Mouse (Mus musculus): ENCODE results near the gene Pard3. TPM values are rescaled to one million over a fixed set of nuclear protein-coding genes. Genes with fewer than 3 reads are reported as not detected.

Pard3 gene
- total RNA-seq, 2 experiments from 2014 or later, result 25.8 to 27.3 TPM

DNA sequence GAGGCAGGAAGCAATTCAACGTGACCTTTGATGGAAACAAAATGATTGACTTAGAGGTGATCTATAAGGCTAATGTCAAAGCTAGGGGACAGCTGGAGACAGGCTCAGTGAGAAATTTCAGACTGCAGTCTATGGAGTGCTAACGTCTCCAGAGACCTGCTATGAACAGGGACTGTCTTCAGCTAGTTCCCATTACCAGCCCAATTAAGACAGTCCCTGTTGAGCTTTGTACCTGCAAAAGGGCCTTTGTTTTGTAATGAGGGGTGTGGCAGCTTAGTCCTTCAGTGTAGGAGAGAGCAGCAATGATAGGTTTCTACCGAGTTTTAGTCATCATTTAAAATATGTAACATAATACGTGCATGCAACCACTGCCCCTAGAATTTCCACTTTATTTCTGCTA, 448.9 kb downstream of the Pard3 start:
- no peak for DNase-seq
- intact Hi-C loops (cut with DNase I), result no loop called here

DNA sequence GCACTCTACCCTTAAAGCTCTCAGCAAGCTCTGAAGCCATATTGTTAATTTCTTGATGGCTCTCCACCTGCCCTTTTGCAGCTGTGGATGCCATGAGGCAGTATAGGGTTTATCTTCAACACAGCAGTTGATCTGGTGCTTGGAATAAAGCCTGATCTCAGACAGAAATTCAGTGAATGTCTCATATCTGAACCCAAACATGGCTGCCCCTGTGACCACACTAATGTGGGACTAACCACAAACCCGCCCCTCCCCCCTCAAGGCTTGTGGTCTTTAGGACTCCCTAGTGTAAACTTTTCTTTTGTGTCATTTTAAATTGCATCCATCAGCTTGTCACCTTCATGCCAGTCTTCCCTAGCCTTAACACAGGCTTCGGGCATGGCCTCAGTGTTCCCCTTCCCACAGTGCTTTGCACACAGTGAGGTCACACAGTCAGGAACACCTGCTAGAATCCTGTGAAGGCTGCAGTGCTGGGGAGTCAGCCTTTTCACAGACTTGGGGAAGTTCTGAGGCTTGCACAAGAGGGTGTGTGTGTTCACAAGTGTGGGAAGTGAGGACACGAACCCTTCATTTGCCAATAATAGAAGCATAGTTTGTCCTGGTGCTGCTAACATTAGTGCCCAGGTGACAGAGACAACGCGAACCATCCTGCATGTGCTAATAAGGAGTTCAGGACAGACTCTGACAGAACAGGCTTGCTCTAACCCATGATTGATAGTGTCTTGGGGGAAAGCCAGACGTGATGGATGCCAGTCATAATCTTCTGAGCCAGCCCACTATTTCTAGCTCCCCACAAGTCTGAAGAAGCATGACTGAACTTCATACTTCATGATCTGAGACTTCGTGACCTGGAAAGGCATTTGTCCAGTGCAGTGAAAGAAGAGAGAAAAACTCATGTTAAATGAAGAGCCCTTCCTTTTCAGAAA, 451.4 kb downstream of the Pard3 start:
- intact Hi-C loops (cut with DNase I), result no loop called here
- DNase-seq, result no peak

DNA sequence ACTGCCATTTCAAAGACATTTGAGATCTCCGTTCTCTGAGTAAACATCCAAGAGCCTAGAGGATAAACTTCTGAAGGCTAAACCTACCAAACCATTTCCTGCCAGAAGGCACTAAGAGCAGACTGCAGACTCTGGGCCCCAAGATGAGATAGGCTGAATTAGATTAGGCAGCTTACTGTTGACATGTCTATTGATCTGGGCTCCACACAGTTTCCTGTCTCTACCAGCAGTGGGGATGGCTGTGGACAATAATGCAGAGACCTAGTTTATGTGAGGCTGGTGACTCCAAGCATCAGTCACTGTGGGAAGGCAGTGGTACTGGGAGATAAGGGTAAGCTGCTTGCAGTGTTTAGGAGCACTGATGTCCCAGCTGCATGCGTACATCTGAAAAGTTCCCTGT, 452.4 kb downstream of the Pard3 start:
- intact Hi-C loops (cut with DNase I), result no loop called here
- DNase-seq, result no peak

DNA sequence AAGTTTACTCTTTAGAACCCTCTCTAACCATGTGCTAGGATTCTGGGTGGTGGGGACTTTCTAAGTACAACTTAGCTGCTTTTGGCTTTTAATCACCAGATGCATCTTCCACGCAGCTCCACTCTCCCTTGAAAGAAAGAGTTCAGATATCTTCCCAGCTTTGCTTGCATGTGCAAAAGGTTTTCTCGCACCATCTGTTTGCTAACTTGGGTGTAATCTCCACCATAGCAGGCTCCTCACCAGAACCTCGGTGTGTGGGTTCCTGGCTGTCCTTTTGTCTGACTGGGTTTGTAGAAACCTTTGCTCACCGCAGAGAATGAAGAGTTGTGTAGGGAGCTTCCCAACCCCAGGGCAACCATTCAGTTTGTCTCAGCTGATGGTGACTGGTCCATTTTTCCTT, 462.0 kb downstream of the Pard3 start:
- intact Hi-C loops (cut with DNase I), result no loop called here
- DNase-seq, result no peak

DNA sequence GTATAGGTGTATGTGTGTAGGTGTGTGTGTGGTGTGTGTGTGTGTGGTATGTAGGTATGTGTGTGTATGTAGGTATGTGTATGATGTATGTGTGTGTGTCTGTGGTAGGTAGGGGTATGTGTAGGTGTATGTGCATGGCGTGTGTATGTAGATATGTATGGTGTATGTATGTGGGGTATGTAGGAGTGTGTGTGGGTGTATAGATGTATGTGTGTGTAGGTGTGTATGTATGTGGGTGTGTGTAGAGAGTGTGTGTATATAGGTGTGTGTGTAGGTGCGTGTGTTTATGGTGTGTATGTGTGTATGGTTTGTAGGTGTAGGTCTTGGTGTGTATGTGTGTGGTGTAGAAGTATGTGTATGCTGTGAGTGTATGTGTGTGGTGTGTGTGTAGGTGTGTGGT, 464.6 kb downstream of the Pard3 start:
- no peak for DNase-seq
- intact Hi-C loops (cut with DNase I), result no loop called here

DNA sequence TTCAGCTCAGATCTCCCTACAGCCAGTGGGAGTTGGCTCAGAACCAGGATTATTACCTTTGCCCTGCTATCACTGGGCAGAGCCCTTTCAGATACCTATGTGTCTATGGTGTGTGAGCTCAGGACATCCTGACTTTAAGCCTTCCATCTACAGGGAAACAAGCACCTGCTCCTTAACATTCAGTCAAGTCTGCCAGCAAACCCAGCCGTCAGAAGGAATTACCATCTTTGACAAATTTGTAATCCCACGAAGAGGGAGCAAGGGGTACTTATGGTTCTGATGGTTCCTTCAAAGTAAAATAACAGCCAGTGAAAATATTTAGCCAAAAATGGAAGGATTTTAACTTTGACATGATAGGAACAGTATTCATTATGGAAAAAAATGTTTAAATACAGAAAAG, 466.1 kb downstream of the Pard3 start:
- DNase-seq, result no peak
- intact Hi-C loops (cut with DNase I), result no loop called here

DNA sequence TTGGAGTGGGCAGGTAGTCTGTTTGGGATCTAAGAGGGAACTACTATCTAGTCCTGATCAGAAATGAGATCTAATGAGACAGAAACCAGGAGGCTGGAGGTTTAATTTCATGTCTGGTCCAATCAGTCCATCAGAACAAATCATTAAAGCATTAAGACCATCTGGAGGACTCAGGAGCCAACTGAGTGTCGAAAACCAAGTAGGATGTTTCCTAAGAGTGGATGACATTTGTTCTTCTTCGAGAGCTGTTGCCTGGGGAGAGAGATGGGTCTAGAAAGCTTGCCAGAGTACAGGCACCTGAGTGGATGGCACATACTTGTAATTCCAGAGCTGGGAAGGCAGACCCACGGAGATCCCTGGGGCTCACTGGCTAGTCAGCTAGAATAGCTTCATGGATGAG, 468.2 kb downstream of the Pard3 start:
- DNase-seq, result no peak
- intact Hi-C loops (cut with DNase I), result no loop called here

DNA sequence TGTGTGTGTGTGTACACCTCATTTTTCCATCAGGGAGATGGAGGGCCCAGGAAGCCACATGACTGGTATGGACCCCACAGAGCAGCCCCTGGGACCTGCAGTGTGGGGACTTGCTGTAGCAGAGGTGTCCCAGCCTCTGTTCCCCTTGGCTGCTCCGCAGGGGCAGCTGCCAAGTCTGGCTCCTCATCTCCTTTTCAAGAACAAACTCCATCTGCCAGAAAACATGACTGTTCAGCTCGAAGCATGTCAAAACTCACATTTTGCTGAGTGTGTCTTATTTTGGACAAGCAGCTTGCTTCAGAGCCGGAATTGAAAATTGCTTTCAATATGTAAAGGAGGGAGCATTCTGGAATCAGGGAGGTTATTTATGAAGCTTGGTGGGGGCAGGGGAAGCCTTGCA, 471.1 kb downstream of the Pard3 start:
- intact Hi-C loops (cut with DNase I), result no loop called here
- DNase-seq, result no peak

DNA sequence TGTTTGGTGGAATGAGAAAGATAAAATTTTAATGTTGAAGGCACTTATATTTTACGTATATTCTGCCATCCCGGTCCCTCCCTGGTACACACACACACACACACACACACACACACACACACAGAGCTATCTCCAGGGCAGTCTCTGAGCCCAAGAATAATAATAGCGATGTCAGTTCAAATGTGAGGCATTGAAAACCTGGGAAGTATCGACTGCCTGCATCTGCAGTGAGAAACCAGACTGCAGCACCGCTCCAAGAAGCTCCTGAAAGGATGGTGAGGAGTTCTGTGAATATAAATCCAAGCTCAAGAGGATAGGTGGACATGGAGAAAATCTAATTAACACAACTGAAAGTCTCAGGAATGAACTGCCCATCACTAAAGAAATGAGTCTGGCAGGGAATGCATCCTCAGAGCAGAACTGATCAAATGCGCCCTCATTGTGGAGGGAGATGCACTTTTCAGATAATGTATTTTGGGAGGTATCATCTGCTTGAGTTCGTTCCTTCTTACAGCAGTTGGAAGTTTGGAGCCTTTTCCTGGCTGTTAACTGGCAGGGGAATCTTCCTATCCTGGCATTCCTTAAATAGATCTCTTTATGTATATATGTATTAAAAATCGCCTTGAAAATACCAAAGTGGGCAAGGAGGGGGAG, 471.6 kb downstream of the Pard3 start:
- intact Hi-C loops (cut with DNase I), result no loop called here
- no peak for DNase-seq

DNA sequence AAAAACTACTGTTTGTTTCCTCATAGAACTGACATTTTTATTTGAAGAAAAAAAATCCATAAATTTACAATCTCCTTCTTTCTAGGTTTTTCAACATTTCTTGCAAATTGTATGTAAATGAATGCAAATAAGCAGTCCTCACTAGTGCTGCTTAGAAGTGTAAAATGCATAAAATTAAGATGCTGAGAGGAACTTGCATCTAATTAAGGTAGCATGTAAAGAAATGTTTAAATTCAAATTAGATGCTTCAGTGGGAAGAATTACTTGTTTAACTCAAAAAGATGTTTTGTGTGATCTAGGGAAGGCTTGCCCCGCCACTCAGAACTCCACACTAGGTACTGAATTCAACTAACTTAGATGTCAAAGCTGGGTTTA, 472.1 kb downstream of the Pard3 start:
- intact Hi-C loops (cut with DNase I), result no loop called here
- no peak for DNase-seq

DNA sequence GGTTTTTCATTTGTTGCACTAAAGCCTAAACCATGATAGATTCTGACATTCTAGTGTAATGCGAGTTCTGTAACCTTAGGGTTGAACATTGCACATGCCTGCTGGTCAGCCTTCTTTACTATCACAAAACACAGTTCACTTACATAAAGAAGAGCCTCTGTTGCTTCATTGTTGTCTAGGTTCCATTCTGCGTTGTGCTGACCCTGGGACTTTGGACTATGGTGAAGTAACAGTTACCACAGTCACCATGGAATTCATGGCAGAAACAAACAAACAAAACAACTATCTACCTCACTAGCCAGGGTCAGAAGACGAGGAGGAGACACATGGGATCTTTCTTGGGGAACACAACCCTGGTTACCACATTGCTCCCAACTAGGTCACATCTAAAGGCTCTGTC, 476.1 kb downstream of the Pard3 start:
- intact Hi-C loops (cut with DNase I), result no loop called here
- no peak for DNase-seq

DNA sequence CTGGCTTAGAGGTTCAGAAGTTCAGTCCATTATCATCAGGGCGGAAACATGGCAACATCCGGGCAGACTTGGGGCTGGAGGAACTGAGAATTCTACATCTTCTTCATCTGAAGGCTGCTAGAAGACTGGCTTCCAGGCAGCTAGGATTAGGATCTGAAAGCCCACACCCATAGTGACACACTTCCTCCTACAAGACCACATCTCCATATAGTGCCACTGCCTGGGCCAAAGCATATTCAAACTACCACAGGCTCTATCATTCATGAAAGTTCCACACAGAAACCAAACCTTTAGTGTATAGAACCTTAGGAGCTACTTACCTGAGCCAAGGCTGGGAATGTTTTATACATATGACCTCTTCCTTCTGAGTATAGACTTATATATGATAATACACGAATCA, 476.6 kb downstream of the Pard3 start:
- intact Hi-C loops (cut with DNase I), result no loop called here
- DNase-seq, result no peak

DNA sequence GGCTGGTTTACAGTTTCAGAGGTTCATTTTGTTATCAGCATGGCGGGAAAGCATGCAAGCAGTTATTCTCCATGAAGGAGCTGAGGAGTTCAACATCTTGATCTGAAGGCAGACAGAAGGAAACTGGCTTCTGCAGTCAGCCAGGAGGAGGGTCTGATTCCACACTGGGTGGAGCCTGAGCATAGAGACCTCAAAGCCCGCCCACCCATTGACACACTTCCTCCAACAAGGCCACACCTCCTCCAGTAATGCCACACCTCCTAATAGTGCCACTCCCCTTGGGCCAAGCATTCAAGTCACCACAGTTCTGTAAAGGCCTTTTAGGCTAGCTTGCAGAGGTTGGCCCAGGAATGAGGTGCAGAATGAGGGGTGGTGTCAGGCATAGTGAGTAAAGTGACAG, 478.5 kb downstream of the Pard3 start:
- intact Hi-C loops (cut with DNase I), result no loop called here
- no peak for DNase-seq

DNA sequence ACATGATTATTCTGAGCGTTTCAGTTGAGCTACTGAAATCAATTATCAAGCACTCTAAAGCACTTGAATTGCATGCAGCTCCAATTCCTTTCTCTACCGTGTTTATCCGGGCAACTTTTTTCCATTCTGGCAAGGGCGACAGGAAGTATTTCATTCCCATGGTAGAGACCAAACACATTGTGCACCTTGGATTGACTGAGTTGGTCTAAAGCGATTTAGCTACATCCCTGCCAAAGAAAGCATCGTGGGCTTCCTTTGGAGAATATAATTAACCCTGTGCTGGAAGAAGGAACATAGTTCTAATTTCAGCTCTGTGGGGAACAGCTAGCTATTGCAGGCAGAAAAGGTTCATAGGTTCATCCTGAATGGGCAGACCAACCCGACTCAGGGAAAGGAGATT, 480.0 kb downstream of the Pard3 start:
- intact Hi-C loops (cut with DNase I), result no loop called here
- DNase-seq, result no peak

DNA sequence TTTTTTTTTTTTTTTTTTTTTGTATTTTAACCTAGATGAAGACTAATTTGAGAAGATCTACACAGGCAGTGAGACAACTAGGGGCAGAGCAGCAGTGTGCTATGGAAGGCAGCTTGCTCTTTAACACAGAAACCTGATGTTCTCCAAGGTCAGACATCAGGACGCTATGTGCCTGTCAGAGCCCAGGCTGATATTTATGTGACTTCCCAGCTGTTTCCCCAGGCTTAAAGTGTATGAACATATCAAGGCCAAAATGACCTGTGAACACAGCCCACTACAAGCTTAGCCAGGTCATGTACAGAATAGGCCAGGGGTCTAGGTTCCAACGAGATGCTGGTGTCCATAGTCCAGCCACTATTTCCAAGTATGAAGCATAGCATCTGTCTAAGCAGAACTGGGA, 482.5 kb downstream of the Pard3 start:
- intact Hi-C loops (cut with DNase I), result no loop called here
- DNase-seq, result no peak

DNA sequence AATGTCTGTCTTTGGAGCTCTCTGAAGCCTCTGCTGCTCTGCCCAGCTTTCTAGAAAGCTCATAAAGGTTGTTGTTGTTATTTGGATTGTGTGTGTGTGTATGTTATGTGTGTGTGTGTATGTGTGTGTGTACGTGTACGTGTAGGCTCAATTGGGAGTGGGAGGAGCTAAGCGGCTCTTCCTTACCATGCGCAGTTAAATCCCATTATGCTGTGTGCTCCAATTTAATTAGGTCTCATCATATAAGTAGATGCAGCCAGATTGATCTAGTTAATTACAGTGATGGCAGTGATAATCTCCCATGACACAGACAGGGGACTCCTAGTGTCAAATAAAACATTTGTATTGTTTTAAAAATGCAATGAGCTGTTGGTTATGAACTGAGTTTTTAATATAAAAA, 487.2 kb downstream of the Pard3 start:
- DNase-seq, result no peak
- intact Hi-C loops (cut with DNase I), result no loop called here

DNA sequence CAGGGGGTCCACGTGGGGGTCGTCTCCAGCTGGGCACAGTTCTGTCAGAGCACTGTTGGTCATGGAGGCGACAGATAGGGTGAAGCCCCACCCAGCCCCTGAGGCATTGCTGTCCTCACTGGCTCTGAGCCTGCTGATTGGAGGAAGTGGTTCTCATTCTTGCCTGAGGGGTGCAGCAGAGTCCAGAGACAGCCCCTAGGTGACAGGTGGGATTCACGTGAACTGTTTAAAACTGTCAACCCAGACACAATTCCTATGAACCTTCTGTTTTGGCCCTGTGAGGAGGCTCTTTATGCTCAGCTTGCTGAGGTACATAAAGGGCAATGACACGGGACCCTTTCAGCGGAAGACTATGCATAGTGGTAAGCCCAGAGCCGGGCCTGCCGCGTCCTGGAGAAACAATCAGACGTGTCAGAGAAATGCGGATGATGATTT, 488.5 kb downstream of the Pard3 start:
- DNase-seq, result no peak
- intact Hi-C loops (cut with DNase I), result no loop called here

DNA sequence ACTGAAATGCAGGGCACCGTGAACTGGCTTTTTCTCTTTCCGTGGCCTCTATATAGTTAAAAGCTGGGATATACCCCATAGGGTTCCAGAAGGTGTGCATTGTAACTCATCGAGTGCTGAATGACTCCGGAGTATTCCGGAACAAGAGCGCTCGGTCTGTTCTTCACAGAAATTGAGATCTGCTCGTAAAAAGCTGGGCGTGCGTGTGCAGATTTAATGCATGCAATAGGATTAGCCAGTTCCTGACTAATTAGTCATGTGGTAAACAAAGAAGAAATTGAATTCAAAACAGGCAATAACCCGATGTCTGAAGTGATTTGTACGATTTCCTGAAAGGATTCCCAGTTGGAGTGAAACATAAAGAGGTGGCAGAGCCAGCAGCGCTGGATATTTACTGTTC, 489.1 kb downstream of the Pard3 start:
- intact Hi-C loops (cut with DNase I), result no loop called here
- DNase-seq, result no peak

DNA sequence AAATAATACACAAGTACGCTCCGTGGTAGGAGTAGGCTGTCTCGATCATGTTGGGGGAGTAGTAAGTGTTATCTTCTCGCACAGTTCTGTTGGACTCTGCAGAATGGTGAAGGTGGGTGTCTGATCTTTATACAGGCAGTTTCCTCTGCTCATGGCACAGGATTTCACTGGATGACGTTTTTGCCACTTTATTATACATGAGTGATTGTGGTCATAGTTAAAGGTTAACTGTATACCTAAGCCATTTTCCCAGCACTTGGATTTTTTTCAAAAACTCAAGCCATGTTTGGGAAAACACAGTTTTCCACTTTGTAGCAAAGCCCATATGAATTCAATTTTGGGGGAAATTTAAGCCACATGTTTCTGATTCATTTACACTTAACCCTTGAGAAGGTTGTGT, 489.9 kb downstream of the Pard3 start:
- intact Hi-C loops (cut with DNase I), result no loop called here
- no peak for DNase-seq

DNA sequence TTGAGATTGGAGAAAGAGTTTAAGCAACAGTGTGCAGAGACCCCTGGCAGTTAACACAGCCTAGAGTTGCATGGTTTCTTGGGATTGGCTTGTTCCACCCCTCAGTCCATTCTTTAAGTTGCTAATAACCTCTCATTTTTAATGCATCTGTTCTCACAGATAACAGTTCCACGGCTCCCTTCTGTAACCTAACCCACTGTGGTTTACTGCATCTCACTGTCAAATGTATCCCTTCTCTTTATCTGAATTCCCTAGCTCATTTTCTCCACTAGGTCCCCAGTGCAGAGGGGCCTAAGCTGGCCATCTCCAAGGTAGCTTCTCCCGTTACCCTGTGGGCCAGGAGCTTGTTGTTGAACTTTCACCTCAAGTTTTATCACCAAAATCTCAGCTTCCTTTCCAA, 492.1 kb downstream of the Pard3 start:
- intact Hi-C loops (cut with DNase I), result no loop called here
- no peak for DNase-seq

DNA sequence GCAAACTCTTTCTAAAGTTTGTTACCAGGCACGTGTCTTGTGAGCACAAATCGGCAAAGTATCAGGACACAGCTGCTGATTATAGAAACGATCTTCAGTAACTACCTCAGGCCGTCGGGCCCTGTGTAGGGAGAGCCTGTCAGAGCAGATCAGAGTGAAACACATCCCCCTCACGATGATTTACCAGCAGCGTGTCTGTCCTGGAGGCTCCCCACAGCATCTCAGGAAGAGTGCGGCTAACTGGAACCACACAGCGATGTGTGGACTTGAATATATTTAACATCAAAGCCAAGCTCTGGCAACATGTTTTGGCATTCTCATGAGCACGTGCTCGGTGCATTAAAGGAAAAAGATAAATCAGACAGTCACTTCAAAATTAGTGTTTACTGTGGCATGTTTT, 493.3 kb downstream of the Pard3 start:
- intact Hi-C loops (cut with DNase I), result no loop called here

DNA sequence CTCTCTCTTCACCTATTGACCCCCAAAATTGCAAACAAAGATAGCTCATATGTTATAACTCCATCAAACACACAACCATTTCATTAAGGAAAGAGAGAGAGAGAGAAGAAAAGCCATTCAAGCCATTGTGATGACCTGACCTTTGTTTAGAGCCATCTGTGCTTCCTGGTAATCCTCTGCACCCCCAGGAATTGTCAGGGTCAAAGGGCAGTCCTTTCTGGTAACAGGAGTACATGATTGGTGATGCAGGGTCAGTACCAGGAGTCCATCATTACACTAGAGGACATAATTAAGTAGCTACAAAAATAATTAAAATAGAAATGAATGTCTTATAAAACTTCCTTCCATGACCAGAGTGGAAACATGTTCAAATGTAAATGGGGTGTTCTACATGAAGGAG, 493.9 kb downstream of the Pard3 start:
- intact Hi-C loops (cut with DNase I), result no loop called here
- DNase-seq, result no peak

More for the DNA sequence above, 493.3 kb downstream of the Pard3 start:
- DNase-seq, result no peak

Data from gastrocnemius, postnatal 36 days (tissue).